Mouse (Mus musculus): ENCODE measurements around the gene Prdm16.

Gene Prdm16

DNA sequence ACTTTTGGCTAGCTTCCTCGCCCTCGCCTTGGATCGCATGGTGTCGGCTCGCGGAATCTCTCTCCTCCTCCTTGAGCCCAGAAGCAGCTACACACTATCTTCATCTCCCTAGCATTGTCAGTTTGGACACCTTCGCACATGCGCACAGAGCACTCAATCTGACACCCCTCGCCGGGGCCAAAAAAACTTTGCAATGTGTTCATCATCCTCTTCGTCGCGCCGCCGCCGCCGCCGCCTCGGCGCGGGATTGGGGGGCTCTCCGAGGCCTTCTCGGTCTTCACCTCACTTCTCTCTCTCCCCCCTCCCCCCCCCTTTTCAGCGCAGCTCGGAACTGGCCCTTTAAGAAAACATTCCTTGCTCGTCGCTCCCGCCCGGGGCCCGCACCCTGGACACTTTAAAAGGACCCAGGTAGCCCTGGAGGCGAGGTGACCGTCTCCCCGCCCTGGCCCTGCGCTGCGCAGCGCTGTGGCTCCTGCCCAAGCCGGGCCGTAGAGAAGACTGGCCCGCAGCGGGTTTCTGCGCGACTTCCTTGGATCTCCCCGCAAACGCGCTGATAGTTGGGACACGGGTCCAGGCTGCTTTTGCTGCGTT, at the start of gene Prdm16:
Gene Prdm16, minus strand, starts transcription at position 153 of the 591 bp plus-strand sequence.
- no peak for DNase-seq (ENCODE audit: extremely low read depth, low read depth, low spot score)

DNA sequence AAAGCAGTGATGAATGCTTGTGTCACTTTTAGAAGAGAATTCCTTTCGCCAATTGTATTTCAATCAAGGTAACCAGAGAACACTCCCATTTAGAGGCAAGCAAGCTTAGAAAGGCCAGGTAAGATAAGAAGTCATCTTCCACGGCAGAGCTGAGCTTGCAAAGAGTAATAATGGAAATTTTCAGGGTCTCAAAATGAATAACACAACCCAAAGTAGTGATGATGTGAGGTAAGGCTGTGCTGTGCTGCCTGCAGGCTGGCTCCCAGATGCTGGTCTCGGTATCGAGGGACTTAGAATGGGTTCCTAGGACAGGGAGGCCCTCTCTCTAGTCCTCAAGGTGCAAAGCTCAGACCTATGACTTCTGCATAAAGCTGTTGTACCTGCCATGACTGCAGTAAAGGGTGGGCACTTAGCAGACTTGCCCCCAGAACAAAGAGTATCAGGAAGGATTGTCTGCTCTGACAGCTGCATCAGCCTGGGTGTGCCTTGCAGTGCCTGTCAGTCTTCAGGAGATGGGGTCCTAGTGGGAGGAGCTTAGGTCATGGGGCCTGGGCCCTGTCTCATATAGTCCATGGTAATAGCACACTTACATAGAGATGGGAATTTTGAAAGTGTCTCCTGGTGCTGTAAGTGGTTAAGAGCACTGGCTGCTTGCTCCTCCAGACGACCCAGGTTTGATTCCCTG, 46.5 kb upstream of the Prdm16 start:
- no peak for DNase-seq (ENCODE audit: extremely low read depth, low read depth, low spot score)

DNA sequence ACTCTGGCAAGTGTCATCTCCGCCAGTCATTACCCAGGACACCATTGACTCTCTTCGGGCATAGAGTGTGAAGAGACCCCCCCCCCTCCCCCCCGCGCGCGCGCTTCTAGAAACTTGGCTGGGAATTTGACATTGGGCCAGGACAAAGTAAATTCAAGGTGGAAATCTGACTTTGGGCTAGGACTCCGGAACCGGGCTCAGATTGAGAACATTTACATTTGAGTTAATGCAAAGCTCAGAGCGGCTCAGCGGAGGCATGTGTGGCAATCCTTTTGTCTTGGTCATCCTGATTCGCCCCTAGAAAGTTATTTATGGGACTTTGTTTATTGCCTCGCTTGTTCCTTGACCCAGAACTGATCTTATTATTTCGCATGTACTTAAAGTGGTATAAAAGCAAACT, 45.6 kb upstream of the Prdm16 start:
- no peak for DNase-seq (ENCODE audit: extremely low read depth, low read depth, low spot score)

DNA sequence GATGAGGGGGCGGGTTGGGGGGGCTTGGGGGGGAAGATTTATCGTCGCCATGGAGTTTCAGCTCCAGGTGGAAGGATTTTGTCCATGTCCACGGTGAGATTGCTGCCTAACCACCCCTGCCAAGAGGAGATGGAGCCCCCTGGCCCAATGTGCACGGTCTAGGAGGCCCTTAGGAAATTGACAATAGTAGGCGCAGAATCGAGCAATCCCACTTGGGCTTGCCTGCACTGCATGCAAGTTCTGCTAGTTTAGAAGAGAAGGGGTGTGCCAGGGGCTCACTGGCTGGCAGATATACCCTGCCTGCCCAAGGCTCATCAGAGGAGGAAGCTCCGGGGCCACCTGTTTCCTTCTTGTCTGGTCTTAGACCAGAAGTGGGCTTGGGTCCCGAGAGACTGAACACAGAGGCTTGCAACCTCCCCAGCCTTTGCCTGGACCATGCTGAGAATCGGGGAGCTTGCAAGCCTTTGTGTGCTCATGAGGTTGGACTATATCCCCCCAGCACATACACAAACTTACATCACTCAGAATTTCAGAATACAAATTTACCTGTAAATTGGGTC, 38.8 kb upstream of the Prdm16 start:
- DNase-seq (ENCODE audit: extremely low read depth, low read depth, low spot score), result no peak

DNA sequence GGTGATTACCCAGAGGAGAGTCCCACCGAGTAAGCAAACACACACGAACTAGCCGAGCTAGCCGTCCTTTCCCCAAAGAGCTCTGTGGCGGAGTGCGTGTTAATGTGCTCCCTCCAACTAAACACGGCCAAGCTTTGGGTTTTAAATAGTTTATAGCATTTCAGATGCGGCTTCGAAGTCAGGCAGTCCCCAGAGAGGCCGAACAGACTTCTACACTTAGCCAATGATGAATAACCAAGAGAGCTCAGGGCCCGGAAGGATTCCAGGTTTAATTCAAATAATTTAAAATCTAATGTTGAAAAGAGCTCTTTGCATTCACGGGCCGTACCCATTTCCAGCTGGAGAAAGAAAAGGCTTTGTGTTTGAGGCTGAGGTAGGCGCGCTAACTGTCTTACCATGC, 38.3 kb upstream of the Prdm16 start:
- DNase-seq (ENCODE audit: extremely low read depth, low read depth, low spot score), result no peak

DNA sequence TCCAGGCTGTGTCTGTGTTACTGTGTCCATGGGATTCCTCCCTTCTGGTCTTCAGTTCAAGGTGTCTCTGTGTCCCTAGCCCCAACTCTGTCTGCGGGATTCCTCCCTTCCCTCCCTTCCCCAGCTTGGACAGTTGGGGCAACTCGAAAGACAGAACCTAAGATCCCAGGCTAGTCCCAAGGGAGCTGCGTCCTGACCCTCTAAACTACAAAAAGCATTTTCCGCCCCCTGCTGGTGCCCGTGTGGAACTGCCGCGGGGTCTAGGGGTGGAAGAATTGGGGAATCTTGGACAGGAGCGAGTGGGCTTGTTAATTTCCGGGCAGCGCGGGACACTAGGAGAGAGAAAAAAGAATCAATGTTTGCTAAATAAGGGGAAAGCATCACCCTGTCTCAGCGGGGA, 37.9 kb upstream of the Prdm16 start:
- DNase-seq (ENCODE audit: extremely low read depth, low read depth, low spot score), result no peak

DNA sequence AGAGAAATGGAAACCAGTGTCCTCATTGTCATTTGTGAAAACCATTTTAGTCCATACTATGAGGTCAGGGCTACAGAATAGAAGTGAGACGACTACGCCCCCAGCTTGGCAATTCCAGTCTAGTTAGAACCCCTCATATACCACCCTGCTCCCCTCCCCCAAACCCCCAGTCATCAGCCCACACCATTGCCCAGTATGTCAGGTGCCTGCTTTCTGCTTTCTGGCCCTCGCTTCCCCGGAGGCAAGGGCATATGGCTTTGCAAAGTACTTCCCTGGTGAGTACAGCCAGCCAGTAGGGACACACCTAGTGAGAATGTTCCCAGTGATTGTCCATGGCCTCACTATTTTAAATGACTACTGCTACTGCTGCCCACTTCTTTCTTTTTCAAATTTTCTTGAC, 37.3 kb upstream of the Prdm16 start:
- no peak for DNase-seq (ENCODE audit: extremely low read depth, low read depth, low spot score)

DNA sequence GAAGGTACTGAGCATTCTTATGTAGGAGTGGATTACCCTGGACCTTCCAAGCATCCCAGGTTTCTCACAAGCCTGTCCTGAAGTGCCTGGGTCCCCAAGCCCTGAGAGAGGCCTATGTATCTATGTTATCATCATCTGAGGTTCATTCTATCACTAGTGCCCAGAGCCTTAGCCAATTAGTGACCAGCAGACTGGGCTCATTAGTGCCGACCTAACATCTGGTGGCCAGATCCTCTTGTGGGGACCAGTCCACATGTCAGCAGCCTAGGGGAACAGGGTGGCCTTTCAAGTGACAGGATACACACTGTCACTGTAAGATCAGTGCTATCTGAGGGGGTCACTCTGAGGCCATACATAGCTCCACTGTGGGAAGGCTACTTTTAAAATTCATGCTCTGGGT, 35.4 kb upstream of the Prdm16 start:
- no peak for DNase-seq (ENCODE audit: extremely low read depth, low read depth, low spot score)

DNA sequence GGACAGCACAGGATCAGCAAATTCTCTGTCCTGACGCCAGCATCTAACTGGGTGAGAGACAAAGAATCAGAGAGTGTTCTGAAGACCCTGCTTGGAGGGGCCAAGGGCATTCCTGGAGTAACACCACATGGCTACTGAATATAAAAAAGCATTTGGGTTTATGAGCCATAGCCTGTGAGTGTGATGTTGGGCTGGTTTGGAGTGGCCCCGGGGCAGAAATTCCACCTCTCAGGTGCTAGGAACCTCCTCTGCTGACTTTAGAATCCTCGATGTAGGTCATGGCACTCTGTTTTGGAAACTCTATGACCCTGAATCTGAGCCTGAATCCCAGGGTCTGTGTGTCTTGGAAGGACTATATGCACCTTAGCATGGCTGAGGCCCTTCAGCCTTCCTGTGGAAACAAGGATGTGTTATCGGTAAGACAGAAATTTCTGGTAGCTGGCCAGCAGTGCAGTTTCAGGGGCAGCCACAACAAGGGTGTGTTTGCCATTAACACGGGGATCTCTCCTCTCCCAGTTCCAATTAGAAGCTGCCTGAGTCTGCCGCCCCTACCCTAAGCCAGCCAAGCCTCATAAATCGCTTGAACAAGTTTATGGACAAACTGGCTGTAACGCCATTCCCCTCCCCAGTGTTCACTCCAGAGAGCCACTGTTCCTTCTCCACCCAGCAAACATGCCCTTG, 34.7 kb upstream of the Prdm16 start:
- no peak for DNase-seq (ENCODE audit: extremely low read depth, low read depth, low spot score)

DNA sequence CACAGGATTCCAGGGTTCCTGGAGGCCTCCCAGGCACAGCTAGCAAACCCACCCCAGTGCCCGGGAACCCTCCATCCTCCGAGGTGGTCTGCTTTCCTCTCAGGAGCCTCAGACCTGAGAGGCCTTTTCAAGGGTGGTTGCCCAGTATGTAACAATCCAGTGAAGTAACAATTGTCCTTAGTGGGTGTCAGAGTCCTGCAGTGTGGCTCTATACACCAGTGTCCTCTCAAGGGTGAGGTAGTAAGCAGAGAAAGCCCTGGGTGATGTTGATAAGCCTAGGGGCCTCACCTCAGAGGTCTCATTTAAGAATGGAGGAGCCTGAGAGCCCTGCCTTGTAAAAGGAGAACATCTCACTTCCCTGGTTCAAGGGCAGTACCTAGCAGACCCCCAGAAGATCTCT, 31.1 kb upstream of the Prdm16 start, which contains the start of gene Actrt2:
Gene Actrt2, minus strand, starts transcription at position 101 of the 400 bp plus-strand sequence.
- DNase-seq (ENCODE audit: extremely low read depth, low read depth, low spot score), result no peak

DNA sequence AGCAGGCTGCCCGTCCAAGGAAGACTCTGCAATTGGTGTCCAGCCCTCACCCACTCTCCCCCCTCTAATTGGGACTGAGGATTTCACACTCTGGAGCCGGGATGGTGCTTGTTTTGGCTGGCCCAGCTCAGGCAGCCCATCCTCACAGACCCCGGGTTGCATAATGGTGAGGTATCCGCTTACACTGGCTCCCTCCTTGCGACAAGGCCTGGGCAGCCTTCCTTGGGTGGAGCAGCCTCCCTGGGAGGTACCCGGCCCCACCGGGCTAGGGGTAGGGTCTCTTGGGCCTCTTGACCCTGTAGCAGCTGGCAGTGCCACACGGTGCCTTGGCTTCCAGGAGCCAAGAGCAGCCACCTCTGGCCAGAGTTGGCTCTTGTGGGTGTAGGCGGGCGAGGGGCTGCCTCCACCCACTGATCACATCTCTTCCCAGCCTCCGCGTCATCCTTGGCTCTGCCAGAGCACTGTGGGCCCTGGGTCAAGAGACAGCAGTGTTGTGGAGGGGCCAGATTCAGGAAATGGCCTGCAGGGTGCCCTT, 26.1 kb upstream of the Prdm16 start:
- DNase-seq (ENCODE audit: extremely low read depth, low read depth, low spot score), result no peak

DNA sequence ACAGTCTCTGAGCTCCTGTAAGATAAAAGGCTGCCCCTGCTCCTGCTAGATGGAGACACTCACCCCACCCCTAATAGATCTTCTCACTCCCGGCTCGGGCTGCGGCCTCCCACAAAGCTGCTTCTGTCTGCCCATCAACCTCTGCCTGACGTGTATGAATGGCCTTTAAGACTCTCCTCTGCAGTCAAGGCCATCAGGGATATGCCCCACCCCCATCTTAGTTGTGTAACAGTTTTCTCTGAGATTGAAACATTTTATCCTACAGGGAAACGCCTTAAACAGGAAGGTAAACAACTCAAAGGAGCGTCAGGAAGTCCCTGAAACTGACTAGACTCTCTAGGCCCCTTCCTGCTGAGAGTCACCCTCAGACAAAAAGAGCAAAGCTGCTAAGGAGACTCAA, 24.6 kb upstream of the Prdm16 start:
- no peak for DNase-seq (ENCODE audit: extremely low read depth, low read depth, low spot score)

DNA sequence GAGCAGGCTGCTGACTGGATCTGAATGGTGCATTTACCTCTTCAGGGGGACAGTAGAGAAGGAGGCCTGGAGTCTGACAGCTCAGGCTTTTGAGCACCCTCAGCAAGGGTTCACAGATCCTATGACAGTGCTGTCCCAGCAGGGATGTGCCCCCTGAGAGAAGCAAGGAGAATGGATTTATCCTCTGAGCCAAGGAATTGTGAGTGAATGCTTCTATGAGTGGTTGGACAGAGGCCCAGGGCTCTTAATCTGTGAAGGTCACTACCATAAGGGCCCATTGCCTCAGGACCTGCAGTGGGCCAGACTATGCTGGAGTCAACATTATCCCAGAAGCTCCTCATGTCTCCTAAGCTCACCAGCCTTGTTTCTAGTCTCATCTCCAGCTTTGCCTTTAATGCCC, 23.4 kb upstream of the Prdm16 start:
- no peak for DNase-seq (ENCODE audit: extremely low read depth, low read depth, low spot score)

DNA sequence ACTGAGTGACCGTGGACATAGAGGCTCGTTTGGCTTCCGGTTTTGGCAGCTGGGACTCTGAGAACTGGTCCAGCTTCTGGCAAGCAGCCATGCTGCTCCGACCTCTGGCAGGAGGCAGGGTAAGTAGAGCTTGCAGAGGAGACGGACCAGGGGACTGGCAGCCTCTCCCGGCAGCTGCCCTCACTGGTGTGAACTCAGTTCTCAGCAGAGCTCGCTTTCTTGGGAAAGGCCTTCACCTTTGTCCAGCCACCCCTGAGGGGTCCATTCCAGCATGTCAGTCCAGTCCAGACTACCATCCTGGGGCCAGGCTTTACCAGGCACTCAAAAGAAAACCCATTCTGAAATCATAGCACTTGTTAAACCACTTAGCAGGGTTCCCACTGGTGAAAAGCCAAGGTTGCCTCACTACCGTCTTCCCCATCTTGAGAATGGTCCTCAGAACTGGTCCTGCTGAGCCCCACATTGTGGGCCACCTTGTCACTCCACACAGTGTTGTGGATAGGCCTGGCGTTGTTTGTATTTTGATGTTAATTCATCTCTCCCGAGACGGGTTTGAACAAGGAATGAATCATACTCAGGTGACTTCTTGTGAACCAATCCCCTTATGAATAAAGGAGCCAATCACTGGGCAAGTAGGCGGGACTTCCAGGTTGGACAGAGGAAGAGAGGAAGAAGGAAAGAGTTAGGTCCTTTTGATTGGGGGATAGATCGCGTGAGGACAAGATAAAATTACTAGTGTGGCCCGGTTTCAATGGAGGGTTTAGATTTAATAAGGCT, 18.6 kb upstream of the Prdm16 start:
- DNase-seq (ENCODE audit: extremely low read depth, low read depth, low spot score), result no peak

DNA sequence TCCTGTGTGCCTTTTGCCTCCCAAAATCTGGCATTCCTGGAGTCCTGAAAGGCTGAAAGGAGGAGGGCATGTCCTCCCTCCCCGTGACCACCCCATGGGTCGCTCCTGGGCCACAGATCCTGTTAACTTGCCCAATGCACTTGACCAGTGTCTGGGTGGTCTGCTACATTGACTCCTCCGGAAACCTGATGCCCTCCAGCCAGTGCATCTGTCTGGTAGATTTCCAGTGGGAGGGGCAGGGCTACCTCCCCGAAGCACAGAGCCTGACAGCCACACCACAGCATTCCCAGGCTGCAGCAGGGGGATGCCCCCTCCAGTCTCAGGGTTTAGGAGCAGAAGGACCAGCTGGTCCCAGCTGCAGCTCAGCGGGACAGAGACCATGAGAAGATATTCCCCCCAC, 15.8 kb upstream of the Prdm16 start:
- no peak for DNase-seq (ENCODE audit: extremely low read depth, low read depth, low spot score)

DNA sequence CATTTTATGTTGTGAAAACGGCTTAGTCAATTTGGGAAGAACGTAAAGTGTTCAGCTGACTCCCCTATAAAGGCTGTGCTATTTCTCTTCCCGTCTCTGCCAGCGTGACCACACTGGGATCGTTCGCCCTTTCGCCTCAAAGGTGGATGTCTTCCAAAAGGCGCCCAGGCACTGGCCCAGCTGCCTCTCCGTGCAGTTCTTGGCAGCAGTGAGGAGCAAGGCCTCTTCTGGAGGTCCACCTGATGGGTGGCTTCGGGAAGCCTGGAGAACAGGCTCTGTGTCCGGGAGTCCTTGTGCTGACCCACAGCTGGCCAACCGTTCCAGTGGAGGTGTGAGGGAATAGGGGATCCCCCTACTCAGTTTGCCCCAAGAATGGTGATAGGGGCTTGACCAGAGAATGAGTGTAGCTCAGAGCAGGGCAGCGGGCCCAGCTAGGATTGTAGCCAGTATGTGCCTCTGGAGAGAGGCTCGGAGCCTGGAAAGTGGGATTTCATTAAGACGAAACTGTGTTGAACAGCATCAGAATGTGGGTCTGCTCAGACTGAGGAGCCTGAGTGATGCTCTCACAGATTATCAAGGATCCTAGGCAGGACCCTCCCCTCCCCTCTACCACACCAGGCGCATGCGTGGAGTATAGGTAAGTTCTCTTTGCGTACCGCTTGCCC, 12.5 kb upstream of the Prdm16 start:
- no peak for DNase-seq (ENCODE audit: extremely low read depth, low read depth, low spot score)

DNA sequence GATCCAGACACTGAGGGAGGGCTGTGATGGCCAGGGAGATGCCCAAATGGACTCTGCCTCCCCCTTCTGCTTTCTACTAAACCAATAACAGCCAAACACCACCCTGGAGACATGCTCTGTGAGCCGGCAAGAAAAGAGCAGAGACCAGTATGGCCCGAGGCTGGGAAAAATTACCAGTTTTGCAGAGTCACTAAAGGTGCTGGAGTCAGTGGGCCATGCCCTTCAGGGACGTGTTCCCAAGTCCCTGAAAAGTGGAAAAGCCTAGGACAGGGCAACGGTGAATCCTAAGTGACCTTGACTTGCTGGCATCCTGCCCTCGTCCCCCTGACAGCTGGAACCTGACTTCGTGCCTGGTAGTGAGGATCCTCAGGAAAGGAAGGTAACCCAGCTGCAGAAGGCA, 5.8 kb upstream of the Prdm16 start:
- DNase-seq (ENCODE audit: extremely low read depth, low read depth, low spot score), result no peak

DNA sequence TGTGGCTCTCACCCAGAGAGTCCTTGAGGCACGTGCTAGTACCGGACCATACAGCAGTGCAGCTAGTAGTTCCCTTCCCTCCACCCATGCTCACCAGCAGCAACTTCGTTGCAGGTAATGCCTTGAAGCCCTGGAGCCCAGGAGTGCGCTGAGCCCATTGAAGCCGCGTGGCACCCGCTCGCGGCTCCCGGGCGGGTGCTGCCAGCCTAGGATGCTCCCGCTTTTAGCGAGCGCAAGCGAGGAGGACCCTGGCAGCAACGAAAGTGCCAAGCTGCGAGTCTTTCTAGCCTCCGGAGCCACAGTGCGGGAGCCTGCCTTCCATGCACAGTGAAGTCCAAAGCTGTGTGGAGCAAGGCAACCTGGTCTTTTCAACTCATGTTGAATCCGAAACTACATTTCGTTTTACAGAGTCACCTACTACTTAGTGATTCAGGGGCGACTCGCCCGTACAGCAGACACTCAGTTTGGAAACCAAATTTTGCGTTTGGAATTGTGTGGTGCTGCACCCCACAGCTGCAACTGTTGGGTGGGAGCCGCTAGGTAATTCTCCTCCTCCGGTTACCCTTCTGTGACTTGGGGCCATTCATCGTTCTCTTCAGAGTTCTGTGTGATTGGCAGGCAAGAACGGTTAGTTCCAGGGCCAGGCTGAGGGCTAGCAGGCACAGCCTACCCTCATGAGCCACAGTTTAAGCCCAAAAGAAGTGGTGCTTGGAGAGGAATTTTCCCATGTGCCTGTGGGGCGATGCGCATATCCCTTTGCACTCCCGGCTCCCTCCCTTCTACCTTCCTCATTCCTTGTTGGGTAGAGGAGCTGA, 4.8 kb upstream of the Prdm16 start:
- no peak for DNase-seq (ENCODE audit: extremely low read depth, low read depth, low spot score)

DNA sequence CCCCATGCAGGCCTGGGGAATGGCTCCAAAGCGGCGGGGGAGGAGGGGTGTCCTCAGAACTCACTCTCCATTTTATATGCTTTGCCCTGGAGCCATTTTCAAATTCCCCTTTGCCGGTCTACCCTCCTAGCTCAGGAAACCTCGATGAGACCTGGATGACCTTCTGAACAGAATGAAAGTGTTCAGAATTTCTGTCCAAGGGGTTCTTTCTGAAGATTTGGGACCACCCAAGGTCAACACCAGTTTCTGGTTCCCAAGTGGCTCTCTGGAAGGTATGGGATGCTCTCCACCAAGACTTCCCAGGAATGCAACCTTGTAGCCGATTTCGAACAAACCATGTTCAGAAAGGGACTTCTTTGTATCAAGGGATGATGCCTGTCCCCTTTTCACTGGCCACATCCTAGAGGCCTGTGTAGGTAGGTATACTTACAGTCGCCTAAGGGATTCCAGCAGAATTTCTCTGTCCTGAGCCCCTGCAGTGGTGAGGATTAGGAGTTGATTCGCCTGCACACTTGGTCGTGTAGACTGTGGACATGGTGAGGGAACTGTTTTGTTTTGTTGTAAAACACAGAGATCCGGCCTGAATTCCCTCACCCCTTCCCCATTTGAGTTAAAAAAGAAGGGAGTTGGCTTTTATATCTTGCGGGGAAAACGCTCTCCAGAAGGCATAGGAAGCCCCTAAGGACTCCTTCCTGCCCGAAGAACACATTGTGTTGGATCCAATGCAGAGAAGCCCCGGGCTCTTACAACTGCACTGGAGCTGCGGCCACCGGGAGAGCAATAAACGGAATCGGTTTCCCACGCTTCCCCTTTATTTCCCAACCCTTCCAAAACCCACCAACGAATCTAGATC, 4.0 kb upstream of the Prdm16 start:
- DNase-seq (ENCODE audit: extremely low read depth, low read depth, low spot score), result no peak
